Comparison of ENCODE assay signal across 7 mouse cellular contexts in genomic region chr4:133370298-133371274, GRCm38 (mm10). TPM values are rescaled to one million over a fixed set of nuclear protein-coding genes. Genes with fewer than 3 reads are reported as not detected.
DNase-seq lines count a peak whose midpoint lies in the region; ATAC-seq and TF ChIP-seq lines count a peak whose summit lies in the region.

No protein-coding gene starts in this region.

- no peak for TF ChIP-seq POLR2A in brain, embryonic 14.5 days (IDR thresholded peaks at IDR 0.05; ENCODE audit: borderline replicate concordance, extremely low read depth, insufficient read depth, insufficient read length, poor library complexity, severe bottlenecking)

- H3K9ac ChIP-seq in lung, embryonic 16.5 days (ENCODE audit: low read length) = peak overlapping the region; percentile 91
- peak overlapping the region; percentile 79 for H3K9ac ChIP-seq in forebrain, embryonic 15.5 days (replicated peaks)
- peak overlapping the region; percentile 92 for H3K9ac ChIP-seq in liver, embryonic 16.5 days (ENCODE audit: low read depth, low read length)

- DNase-seq in lung, postnatal 14 days = no peak
- DNase-seq in brain, embryonic 14.5 days (ENCODE audit: low read depth) = peak; percentile 5
- DNase-seq in urinary bladder, postnatal 14 days (ENCODE audit: low spot score) = no peak
- DNase-seq in yolk sac, embryonic 10.5 days (ENCODE audit: low spot score) = no peak

- H3K9me3 ChIP-seq in lung, embryonic 16.5 days (ENCODE audit: control insufficient read depth, low read length) = no peaks in the 10 kb centered on the region
- no peaks in the 10 kb centered on the region for H3K9me3 ChIP-seq in forebrain, embryonic 15.5 days
- H3K9me3 ChIP-seq in liver, embryonic 16.5 days (replicated peaks; ENCODE audit: control insufficient read depth, low read length) = no peaks in the 10 kb centered on the region

- no peaks in the 10 kb centered on the region for H3K36me3 ChIP-seq in lung, embryonic 16.5 days (ENCODE audit: control insufficient read depth, insufficient read depth, low read length)
- H3K36me3 ChIP-seq in forebrain, embryonic 15.5 days = no peaks in the 10 kb centered on the region
- no peaks in the 10 kb centered on the region for H3K36me3 ChIP-seq in liver, embryonic 16.5 days (ENCODE audit: control insufficient read depth, insufficient read depth)

- no peak for ATAC-seq in lung, embryonic 16.5 days (ENCODE audit: low read depth)
- ATAC-seq in forebrain, embryonic 15.5 days (replicated peaks) = peak; percentile 14; the same call in 1 of the 2 replicates
- ATAC-seq in liver, embryonic 16.5 days (ENCODE audit: low read depth) = no peak

- H3K4me2 ChIP-seq in lung, embryonic 16.5 days (ENCODE audit: low read depth, low read length) = peak overlapping the region; percentile 77
- peak overlapping the region; percentile 74 for H3K4me2 ChIP-seq in forebrain, embryonic 15.5 days (replicated peaks)
- peak overlapping the region; percentile 85 for H3K4me2 ChIP-seq in liver, embryonic 16.5 days (ENCODE audit: low read depth, low read length)

- H3K27me3 ChIP-seq in lung, embryonic 16.5 days (ENCODE audit: control insufficient read depth, insufficient read depth, low read depth, low read length) = no peaks in the 10 kb centered on the region
- no peaks in the 10 kb centered on the region for H3K27me3 ChIP-seq in forebrain, embryonic 15.5 days
- H3K27me3 ChIP-seq in liver, embryonic 16.5 days (ENCODE audit: control insufficient read depth, insufficient read depth, low read depth, low read length) = no peaks in the 10 kb centered on the region

- no peak for TF ChIP-seq CTCF in brain, embryonic 14.5 days (IDR thresholded peaks at IDR 0.05; ENCODE audit: borderline replicate concordance, extremely low read depth, insufficient read depth, insufficient read length)

- WGBS in lung, embryonic 16.5 days = 63% methylated on average over 22 of the region's 22 CpGs
- 66% methylated on average over 22 of the region's 22 CpGs for WGBS in forebrain, embryonic 15.5 days
- WGBS in liver, embryonic 16.5 days (ENCODE audit: insufficient replicate concordance) = 47% methylated on average over 22 of the region's 22 CpGs

- H3K27ac ChIP-seq in lung, embryonic 16.5 days (ENCODE audit: low read length) = no peak overlapping the region
- H3K27ac ChIP-seq in forebrain, embryonic 15.5 days (replicated peaks) = no peak overlapping the region
- H3K27ac ChIP-seq in liver, embryonic 16.5 days (ENCODE audit: low read length) = peak overlapping the region; percentile 71

- peak overlapping the region; percentile 81 for H3K4me3 ChIP-seq in lung, embryonic 16.5 days (ENCODE audit: low read length)
- H3K4me3 ChIP-seq in forebrain, embryonic 15.5 days = peak overlapping the region; percentile 76
- peak overlapping the region; percentile 95 for H3K4me3 ChIP-seq in liver, embryonic 16.5 days (ENCODE audit: low read depth, low read length)

- peaks cover 28% of the 10 kb centered on the region for H3K4me1 ChIP-seq in lung, embryonic 16.5 days (replicated peaks; ENCODE audit: control insufficient read depth, insufficient read depth, low read length)
- H3K4me1 ChIP-seq in forebrain, embryonic 15.5 days = peaks cover 43% of the 10 kb centered on the region
- peaks cover 52% of the 10 kb centered on the region for H3K4me1 ChIP-seq in liver, embryonic 16.5 days (ENCODE audit: control insufficient read depth, low read depth, low read length)

RNA-seq across cellular contexts. Expression of gene Slc9a1, which starts 1.1 kb away (rescaled TPM):
- polyA plus RNA-seq in lung, embryonic 16.5 days (2015; fragmentation: Nextera tagmentation; extraction: Ambion mirVana) = 8.8 and 9.5 TPM in 2 replicates
- 23.4 and 33.1 TPM in 2 replicates for polyA plus RNA-seq in brain, embryonic 14.5 days (2012; rRNA removed)
- 6.5 and 6.7 TPM in 2 replicates for polyA plus RNA-seq in forebrain, embryonic 15.5 days (2015; fragmentation: Nextera tagmentation; extraction: Ambion mirVana)
- 2.9 and 3.3 TPM in 2 replicates for polyA plus RNA-seq in liver, embryonic 16.5 days (2015; fragmentation: Nextera tagmentation; extraction: Ambion mirVana)

RNA-seq across cellular contexts. Expression of gene Wdtc1, which starts 17.3 kb away (rescaled TPM):
- 11.3 and 11.8 TPM in 2 replicates for polyA plus RNA-seq in lung, embryonic 16.5 days (2015; fragmentation: Nextera tagmentation; extraction: Ambion mirVana)
- 38.6 and 49.6 TPM in 2 replicates for polyA plus RNA-seq in brain, embryonic 14.5 days (2012; rRNA removed)
- polyA plus RNA-seq in forebrain, embryonic 15.5 days (2015; fragmentation: Nextera tagmentation; extraction: Ambion mirVana) = 16.2 and 18.1 TPM in 2 replicates
- polyA plus RNA-seq in liver, embryonic 16.5 days (2015; fragmentation: Nextera tagmentation; extraction: Ambion mirVana) = 6.2 and 8.1 TPM in 2 replicates
